ENCODE assay signal across 22 mouse cellular contexts in the genomic region with DNA sequence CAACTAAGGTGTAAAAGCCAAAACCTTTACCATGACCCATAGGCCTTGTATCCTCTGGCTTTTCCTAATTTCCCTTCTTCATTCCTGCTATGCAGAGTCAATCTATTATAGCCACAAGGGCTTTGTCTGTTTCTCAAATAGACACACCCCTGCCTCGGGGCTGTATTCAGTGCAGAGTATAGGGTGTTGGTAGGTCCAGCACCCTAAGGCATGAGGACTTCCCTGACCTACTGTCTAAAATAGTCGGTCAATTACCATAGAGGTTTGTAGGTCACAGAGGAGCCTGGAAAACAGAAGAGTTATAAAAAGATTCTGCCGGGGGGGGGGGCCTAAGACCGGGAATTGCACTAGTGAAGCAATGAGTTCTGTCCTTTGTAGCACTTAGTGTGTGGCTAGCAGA. TPM values are rescaled to one million over a fixed set of nuclear protein-coding genes. Genes with fewer than 3 reads are reported as not detected.
A peak's percentile ranks its signal among the peaks of the same experiment; 100 is the strongest.
DNase-seq lines count a peak whose midpoint lies in the region; TF ChIP-seq lines count a peak whose summit lies in the region.
"Had no signal": no experiment of that assay in that cellular context is flagged by ENCODE, and none has a peak within 500 bp of the region (broad histone marks: within the 10 kb centered on the region; RNA-seq: fewer than 3 reads in every experiment).

No protein-coding gene starts in this region.

- DNase-seq in heart, adult 11 months: peak; percentile 64
- DNase-seq in heart, adult 8-10 months (ENCODE audit: low spot score): no peak
- DNase-seq in R1 (ENCODE audit: low read depth, low spot score): peak; percentile 20
- no peak for DNase-seq in testis, postnatal 10 days (ENCODE audit: low spot score)
- no peak for DNase-seq in lung, postnatal 4 days
- DNase-seq: adrenal gland, adult 8-10 months; adrenal gland, postnatal 14 days; adrenal gland, postnatal 36 days; B cell, adult 2 months; cerebellum, adult 9-10 months; cerebellum, postnatal 10 days; forebrain, postnatal 0 days had no signal

- no peaks in the 10 kb centered on the region for H3K27me3 ChIP-seq in ES-Bruce4 (ENCODE audit: control insufficient read depth, insufficient read depth, low read length, poor library complexity, severe bottlenecking)
- H3K27me3 ChIP-seq: embryonic facial prominence, embryonic 12.5 days; forebrain, embryonic 13.5 days; forebrain, embryonic 15.5 days had no signal

- H3K9me3 ChIP-seq in ES-Bruce4 (replicated peaks; ENCODE audit: control insufficient read depth, insufficient read depth, low read length, poor library complexity, severe bottlenecking): no peaks in the 10 kb centered on the region
- H3K9me3 ChIP-seq: embryonic facial prominence, embryonic 10.5 days; embryonic facial prominence, embryonic 12.5 days; forebrain, embryonic 13.5 days; forebrain, embryonic 15.5 days had no signal

- no peak for TF ChIP-seq CTCF in ES-Bruce4 (IDR thresholded peaks at IDR 0.05; ENCODE audit: low read depth, low read length)

- no peaks in the 10 kb centered on the region for H3K36me3 ChIP-seq in ES-Bruce4 (ENCODE audit: control insufficient read depth, insufficient read depth, low read length, poor library complexity, severe bottlenecking)
- H3K36me3 ChIP-seq: embryonic facial prominence, embryonic 10.5 days; embryonic facial prominence, embryonic 12.5 days; forebrain, embryonic 15.5 days; G1E had no signal

- no peak overlapping the region for H3K27ac ChIP-seq in ES-Bruce4 (ENCODE audit: insufficient read depth, low read length)
- H3K27ac ChIP-seq: embryonic facial prominence, embryonic 10.5 days; embryonic facial prominence, embryonic 12.5 days; forebrain, embryonic 13.5 days; forebrain, embryonic 15.5 days had no signal

- H3K9ac ChIP-seq in ES-Bruce4 (ENCODE audit: low read depth, poor library complexity, severe bottlenecking): no peak overlapping the region
- H3K9ac ChIP-seq: embryonic facial prominence, embryonic 12.5 days; forebrain, embryonic 13.5 days; forebrain, embryonic 15.5 days; forebrain, postnatal 0 days had no signal

- H3K4me3 ChIP-seq in ES-Bruce4 (ENCODE audit: low read depth, low read length): no peak overlapping the region
- H3K4me3 ChIP-seq: embryonic facial prominence, embryonic 10.5 days; embryonic facial prominence, embryonic 12.5 days; forebrain, embryonic 13.5 days; forebrain, embryonic 15.5 days had no signal

- H3K4me1 ChIP-seq in ES-Bruce4 (ENCODE audit: control insufficient read depth, insufficient read depth, low read length): peaks cover 4% of the 10 kb centered on the region
- H3K4me1 ChIP-seq: embryonic facial prominence, embryonic 12.5 days had no signal

- no peak for TF ChIP-seq POLR2A in ES-Bruce4 (IDR thresholded peaks at IDR 0.05; ENCODE audit: insufficient read depth, low read length)

- 0 out of 2 replicates have a peak, but pooled peaks have one; percentile 3 for TF ChIP-seq EP300 in ES-Bruce4 (IDR thresholded peaks at IDR 0.05; ENCODE audit: insufficient read depth, low read depth, low read length)

RNA-seq across cellular contexts. Expression of a gene that starts 8.9 kb away (rescaled TPM):
- 1 to 10 TPM; 1.5 to 2.8 (median 2.4) TPM for total RNA-seq in heart, adult 8-10 months (2022)
- polyA plus RNA-seq in ES-Bruce4 (2011; ENCODE audit: insufficient read depth, insufficient read length, low read depth, missing spikeins): 0.15 and 0.17 TPM in 2 replicates
- total RNA-seq: CH12.LX had no signal
- polyA plus RNA-seq: activated CD4-positive, CD25-positive, alpha-beta regulatory T cell, adult 4 months; CD4-positive, CD25-positive, alpha-beta regulatory T cell, adult 4 months; G1E; Patski had no signal

RNA-seq across cellular contexts. Expression of a gene that starts 20.2 kb away (rescaled TPM):
- total RNA-seq in heart, adult 8-10 months (2022): 100 to 1,000 TPM in 2 of 4 experiments, 10 to 100 TPM in 2; 82.7 to 113 (median 100) TPM
- polyA plus RNA-seq in ES-Bruce4 (2011; ENCODE audit: insufficient read depth, insufficient read length, low read depth, missing spikeins): 29.6 and 31.5 TPM in 2 replicates

Comparison
In these comparisons a context has a peak if more than half of its experiments do, and no peak if none do; other contexts are left out.
1. DNase-seq: peak in heart, adult 11 months (single experiment) and R1 (single experiment); none in heart, adult 8-10 months (single experiment), testis, postnatal 10 days (single experiment) and lung, postnatal 4 days (0 of 2).